Mouse (Mus musculus) heart, embryonic 11.5 days (tissue): Measurements from ENCODE around the gene Gins1. TPM values are rescaled to one million over a fixed set of nuclear protein-coding genes. Genes with fewer than 3 reads are reported as not detected.
A peak's percentile ranks its signal among the peaks of the same experiment; 100 is the strongest.
"Not testable (repeated sequence)": the region's sequence is repeated elsewhere in the genome, so short reads cannot be mapped to it uniquely, and the experiment has no call there.

Experiments
- ATAC-seq: fragments of 200-750 bp; cut with Nextera tagmentation; replicated peaks from 2 replicates; pipeline ENCODE4 v1.8.0; 2017; ENCODE audit warnings: moderate library complexity; ENCODE audit not compliant: insufficient number of reproducible peaks, low FRiP score, low TSS enrichment
- H3K27ac ChIP-seq: fragments of 300-500 bp; sonication (generic); 2 replicates; pipeline ENCODE4 v1.5.1; 2014; ENCODE audit warnings: mild to moderate bottlenecking, low read depth, low read length
- H3K27me3 ChIP-seq: fragments of 300-500 bp; sonication (generic); 2 replicates; pipeline ENCODE4 v1.6.1; 2014; ENCODE audit warnings: mild to moderate bottlenecking, low read length, mixed read lengths; ENCODE audit not compliant: control insufficient read depth, insufficient read depth
- H3K36me3 ChIP-seq: fragments of 300-500 bp; sonication (generic); 2 replicates; pipeline ENCODE4 v1.6.1; 2014; ENCODE audit warnings: mild to moderate bottlenecking, low read length, moderate library complexity, mixed read lengths; ENCODE audit not compliant: control insufficient read depth, insufficient read depth
- H3K4me1 ChIP-seq: fragments of 300-500 bp; sonication (generic); 2 replicates; pipeline ENCODE4 v1.6.1; 2014; ENCODE audit warnings: low read length; ENCODE audit not compliant: control insufficient read depth, insufficient read depth
- H3K4me2 ChIP-seq: fragments of 300-500 bp; sonication (generic); 2 replicates; pipeline ENCODE4 v1.6.1; 2014; ENCODE audit warnings: mild to moderate bottlenecking, moderate library complexity
- H3K4me3 ChIP-seq: fragments of 300-500 bp; sonication (generic); 2 replicates; pipeline ENCODE4 v1.5.1; 2014; ENCODE audit warnings: low read depth, low read length
- H3K9ac ChIP-seq: fragments of 300-500 bp; sonication (generic); 2 replicates; pipeline ENCODE4 v1.6.1; 2014; ENCODE audit warnings: mild to moderate bottlenecking, low read depth, low read length, moderate library complexity
- H3K9me3 ChIP-seq: fragments of 300-500 bp; sonication (generic); replicated peaks from 2 replicates; pipeline ENCODE4 v1.6.1; 2016; ENCODE audit warnings: low read length; ENCODE audit not compliant: control insufficient read depth
- WGBS: fragments of 180-500 bp; shearing (Covaris S2); extraction: QIAGEN DNeasy Blood & Tissue Kit; methylation state at CpG from one replicate; pipeline ENCODE4 v1.1.7; 2014; ENCODE audit not compliant: insufficient replicate concordance; 5-methylcytosine and 5-hydroxymethylcytosine counted together
- polyA plus RNA-seq: library from polyadenylated mRNA; unstranded; fragments of >200 nt; fragmentation: Nextera tagmentation; extraction: Ambion mirVana; gene quantifications from 2 replicates; pipeline ENCODE4 v1.2.1, GENCODE M21; 2014

Gins1 gene
- polyA plus RNA-seq, 1 experiment from 2014 or later: 37.8 TPM

DNA sequence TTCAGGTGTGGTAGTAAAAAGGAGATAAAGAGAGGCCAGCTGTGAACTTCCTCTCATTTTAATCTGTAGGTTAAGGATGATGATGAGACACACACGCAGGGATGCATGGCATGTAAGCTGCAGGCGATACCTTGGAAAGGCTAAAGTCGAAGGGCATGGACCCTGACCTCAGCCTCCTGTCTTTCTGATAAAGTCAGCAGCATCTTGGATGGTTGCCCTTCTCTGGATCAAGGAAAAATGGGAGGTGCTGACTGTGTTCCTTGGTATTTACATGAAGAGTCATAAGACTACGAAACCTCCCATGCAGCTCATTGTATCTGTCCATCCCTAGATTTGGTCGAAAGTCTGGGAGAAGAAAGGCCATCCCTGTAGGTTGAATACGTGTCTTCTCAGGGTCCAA is 4.9 kb upstream of the Gins1 start:
- Histone ChIP-seq H3K4me1 (peaks cover 9% of the 10 kb centered on the region; the same call in 1 of the 2 replicates), H3K27ac (no peak overlapping the region), H3K9ac (no peak overlapping the region), H3K27me3 (no peaks in the 10 kb centered on the region), H3K9me3 (no peaks in the 10 kb centered on the region), H3K4me3 (no peak overlapping the region), H3K4me2 (no peak overlapping the region), H3K36me3 (no peaks in the 10 kb centered on the region)
- no peak for ATAC-seq
- 81% methylated on average over 6 of the region's 6 CpGs for WGBS

DNA sequence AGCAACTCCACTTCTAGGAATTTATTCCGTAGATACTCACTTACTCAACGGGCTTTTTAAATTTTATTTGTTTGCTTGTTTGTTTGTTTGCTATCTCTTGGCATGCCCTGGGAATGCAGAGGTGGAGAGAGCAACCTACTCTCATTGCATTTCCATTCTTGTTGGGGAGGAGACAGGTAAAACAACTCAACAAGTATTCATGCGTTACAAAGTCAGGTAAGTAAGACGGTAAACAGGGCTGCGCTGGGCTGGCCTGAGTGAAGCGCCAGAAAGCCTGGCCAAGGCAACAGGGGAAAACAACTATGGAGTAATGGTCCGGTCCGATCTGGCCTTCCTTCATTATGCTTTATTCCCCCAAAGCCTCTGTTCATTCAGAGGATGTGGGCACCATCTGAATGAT is 2.9 kb upstream of the Gins1 start:
- no peak overlapping the region for H3K4me2 ChIP-seq
- ATAC-seq: no peak
- no peak overlapping the region for H3K4me3 ChIP-seq
- WGBS: 87% methylated on average over 8 of the region's 8 CpGs
- peaks cover 9% of the 10 kb centered on the region; the same call in 1 of the 2 replicates for H3K4me1 ChIP-seq
- no peaks in the 10 kb centered on the region for H3K9me3 ChIP-seq
- no peak overlapping the region for H3K27ac ChIP-seq
- H3K36me3 ChIP-seq: no peaks in the 10 kb centered on the region
- no peaks in the 10 kb centered on the region for H3K27me3 ChIP-seq
- no peak overlapping the region for H3K9ac ChIP-seq

DNA sequence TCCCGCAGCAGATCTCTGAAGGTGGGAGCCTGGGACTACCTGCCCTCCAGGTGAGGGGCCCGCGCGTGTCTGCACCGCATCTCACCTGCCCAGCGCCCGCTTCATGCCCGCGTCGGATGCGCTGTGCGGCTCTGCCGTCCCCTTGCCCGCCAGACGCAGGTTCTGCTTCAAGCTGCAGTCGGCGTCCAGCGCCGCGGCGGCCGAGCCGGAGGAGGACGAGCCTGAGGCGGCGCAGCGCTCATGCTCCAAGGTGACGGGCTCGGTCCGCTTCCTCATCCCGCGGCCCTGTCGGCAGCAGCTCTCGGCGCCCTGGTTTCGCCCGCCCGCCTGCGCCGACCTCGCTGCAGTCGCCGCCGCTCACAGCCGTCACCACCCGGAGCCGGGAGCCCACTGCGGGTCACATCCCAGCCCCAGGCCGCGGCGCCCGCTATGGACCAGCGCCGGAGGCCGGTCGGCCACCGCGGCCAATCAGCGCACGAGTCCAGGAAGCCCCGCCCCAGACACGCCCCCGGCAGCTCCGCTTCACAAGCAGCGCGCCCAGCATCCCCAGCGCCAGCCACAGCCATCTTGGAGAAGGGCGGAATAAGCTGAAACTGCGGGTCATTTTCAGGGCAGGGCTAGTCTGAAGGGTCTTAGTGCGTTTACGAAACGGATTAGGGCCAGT is 796 bp upstream of the Gins1 start, which contains the start of gene Abhd12:
TSS of gene Abhd12 (minus strand) at position 470 of the 664 bp plus-strand sequence.
- Histone ChIP-seq H3K4me3 (peak within 1 kb of the TSS; percentile 80), H3K9me3 (no peaks in the 10 kb centered on the region), H3K36me3 (no peaks in the 10 kb centered on the region), H3K4me1 (peaks cover 9% of the 10 kb centered on the region; the same call in 1 of the 2 replicates), H3K27ac (peak within 1 kb of the TSS; percentile 82), H3K4me2 (peak within 1 kb of the TSS; percentile 72), H3K27me3 (no peaks in the 10 kb centered on the region), H3K9ac (peak within 1 kb of the TSS; percentile 80)
- ATAC-seq: peak; percentile 99
- under 1% methylated on average over 72 of the region's 72 CpGs for WGBS

DNA sequence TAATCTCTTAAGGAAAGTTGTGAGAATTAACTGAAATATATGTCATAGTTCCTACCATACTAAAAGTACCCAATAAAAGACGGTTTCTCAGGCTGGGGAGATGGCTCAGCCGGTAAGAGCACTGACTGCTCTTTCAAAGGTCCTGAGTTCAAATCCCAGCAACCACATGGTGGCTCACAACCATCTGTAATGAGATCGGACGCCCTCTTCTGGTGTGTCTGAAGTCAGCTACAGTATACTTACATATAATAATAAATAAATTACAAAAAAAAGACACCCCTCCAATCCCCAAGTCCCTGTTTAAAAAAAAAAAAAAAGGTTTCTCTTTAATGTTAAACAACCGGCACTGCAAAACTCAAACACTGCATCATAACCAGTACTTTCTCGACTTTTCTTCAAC is 3.7 kb downstream of the Gins1 start:
- not testable (repeated sequence) for H3K27ac ChIP-seq, H3K36me3 ChIP-seq, ATAC-seq, H3K9me3 ChIP-seq, H3K27me3 ChIP-seq, H3K4me1 ChIP-seq, H3K9ac ChIP-seq
- peak overlapping the region; percentile 79 for H3K4me2 ChIP-seq
- 40% methylated on average over 6 of the region's 6 CpGs for WGBS
- H3K4me3 ChIP-seq: 0 out of 2 replicates have a peak overlapping the region, but pooled peaks have one; percentile 75

DNA sequence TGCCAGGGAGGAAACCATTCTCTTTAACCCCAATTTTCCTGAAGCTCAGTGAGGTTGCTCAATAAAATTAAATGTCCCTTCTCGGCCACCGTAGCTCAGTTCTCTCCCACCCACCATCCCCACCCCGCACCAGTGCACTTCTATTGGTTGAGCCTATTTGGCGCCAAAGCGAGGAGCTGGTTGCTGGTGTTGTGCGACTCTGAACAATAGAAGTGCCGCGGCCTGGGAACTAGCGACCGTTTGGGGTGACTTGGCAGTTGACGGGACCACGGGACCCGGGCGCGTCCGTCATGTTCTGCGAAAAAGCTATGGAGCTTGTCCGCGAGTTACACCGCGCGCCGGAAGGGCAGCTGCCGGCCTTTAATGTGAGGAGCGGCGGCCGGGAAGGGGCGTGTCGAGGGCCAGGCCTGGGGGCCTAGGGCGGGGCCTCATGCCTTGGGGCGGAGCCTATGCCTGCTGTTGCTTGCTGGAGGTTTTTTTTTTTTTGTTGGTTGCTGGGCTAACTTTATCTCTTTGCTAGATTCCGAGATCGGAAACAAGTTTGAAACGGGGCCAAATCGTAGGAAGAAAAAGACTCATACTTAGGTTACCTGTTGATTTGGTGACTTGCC is 4.3 kb downstream of the Gins1 start:
- ATAC-seq: peak; percentile 93
- Histone ChIP-seq H3K4me1 (no peaks in the 10 kb centered on the region), H3K4me2 (peak overlapping the region; percentile 79), H3K9ac (peak overlapping the region; percentile 78), H3K36me3 (no peaks in the 10 kb centered on the region), H3K4me3 (peak overlapping the region; percentile 75), H3K27me3 (no peaks in the 10 kb centered on the region), H3K9me3 (no peaks in the 10 kb centered on the region), H3K27ac (peak overlapping the region; percentile 86)
- WGBS: under 1% methylated on average over 35 of the region's 35 CpGs

DNA sequence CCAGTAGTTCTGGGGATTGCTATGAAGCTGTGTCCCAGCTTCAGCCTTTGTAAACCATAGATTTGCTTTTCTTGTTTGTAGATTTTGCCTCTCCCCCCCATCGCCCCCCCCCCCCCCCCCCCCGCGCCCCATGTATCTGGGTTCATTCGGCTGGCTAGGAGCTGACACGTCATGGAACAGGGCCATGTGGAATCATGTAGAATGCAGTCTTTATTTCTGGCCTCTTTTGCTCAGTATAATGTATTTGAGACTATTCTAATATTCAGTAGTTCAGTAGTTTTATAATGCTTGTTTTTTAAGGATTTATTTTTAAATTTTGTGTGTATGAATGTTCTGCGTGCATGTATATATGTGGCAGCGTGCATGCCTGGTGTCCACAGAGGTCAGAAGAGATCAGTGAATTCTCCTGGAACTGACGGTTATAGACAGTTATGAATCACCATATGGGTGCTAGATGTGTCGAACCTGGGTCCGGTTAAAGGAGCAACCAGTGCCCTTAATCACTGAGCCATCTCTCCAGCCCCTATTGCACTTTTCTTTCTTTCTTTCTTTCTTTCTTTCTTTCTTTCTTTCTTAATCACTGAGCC is 5.2 kb downstream of the Gins1 start:
- Histone ChIP-seq H3K27me3 (no peaks in the 10 kb centered on the region), H3K9ac (peak overlapping the region; percentile 78), H3K9me3 (no peaks in the 10 kb centered on the region), H3K4me2 (peak overlapping the region; percentile 79), H3K4me3 (peak overlapping the region; percentile 75), H3K27ac (no peak overlapping the region; the same call in 1 of the 2 replicates), H3K36me3 (no peaks in the 10 kb centered on the region), H3K4me1 (no peaks in the 10 kb centered on the region)
- WGBS: 50% methylated on average over 9 of the region's 10 CpGs
- ATAC-seq: no peak; the same call in 1 of the 2 replicates

DNA sequence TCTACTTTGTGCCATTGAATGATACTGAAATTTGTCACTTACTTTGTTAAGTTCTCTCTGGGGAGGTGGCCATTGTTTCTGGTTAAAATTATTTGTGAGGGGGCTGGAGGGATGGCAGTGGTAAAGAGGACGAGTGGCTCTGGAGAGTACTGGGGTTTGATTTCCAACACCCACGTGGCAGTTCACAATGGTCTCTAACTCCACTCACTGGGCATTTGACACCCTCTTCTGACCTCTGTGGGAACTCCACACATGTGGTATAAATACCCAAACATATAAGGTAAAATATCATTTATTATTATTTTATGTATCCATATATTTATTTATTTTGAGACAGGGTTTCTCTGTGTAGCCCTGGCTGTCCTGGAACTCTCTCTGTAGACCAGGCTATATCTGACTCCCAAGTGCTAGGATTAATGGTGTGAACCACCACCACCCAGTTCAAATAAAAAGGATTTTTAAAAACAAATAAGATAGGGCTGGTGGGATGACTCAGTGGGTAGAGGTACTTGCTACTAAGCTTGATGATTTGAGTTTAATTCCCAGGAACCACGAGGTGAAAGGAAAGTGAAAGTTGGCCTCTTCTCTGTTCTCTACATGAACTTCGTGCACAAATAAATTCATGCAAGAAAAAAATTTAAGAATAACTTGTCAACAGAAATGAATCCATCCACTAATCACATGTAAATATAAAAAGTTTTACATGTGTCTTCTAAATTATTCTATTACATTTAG is 9.7 kb downstream of the Gins1 start:
- 83% methylated on average over 4 of the region's 4 CpGs for WGBS
- no peaks in the 10 kb centered on the region for H3K27me3 ChIP-seq
- H3K36me3 ChIP-seq: peaks cover 4% of the 10 kb centered on the region; the same call in 1 of the 2 replicates
- no peak overlapping the region for H3K4me2 ChIP-seq
- no peak overlapping the region for H3K9ac ChIP-seq
- no peak for ATAC-seq
- H3K4me3 ChIP-seq: no peak overlapping the region
- H3K9me3 ChIP-seq: no peaks in the 10 kb centered on the region
- H3K4me1 ChIP-seq: no peaks in the 10 kb centered on the region
- no peak overlapping the region for H3K27ac ChIP-seq

DNA sequence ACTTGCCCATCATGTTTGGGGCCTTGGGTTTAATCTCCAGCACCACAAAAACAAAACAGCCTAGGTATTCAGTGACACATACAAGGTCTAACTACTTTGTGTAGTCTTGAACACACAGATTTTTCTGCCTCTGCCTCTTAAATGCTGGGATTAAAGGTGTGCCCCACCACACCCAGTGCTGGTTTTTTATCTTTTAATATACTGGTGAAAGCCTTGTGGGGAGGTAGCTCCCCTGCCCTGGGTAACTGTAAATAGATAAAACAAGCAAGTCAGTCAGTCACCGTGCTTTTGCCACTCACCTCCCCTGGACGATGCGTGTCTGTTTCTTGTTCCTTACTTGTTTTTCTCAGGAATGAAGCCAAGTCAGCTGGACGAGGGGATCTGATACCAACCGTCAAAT is 10.6 kb downstream of the Gins1 start:
- 86% methylated on average over 5 of the region's 5 CpGs for WGBS
- no peaks in the 10 kb centered on the region for H3K9me3 ChIP-seq
- no peak overlapping the region for H3K4me3 ChIP-seq
- peaks cover 4% of the 10 kb centered on the region; the same call in 1 of the 2 replicates for H3K36me3 ChIP-seq
- no peak overlapping the region for H3K9ac ChIP-seq
- no peaks in the 10 kb centered on the region for H3K4me1 ChIP-seq
- no peak for ATAC-seq
- H3K27me3 ChIP-seq: no peaks in the 10 kb centered on the region
- no peak overlapping the region for H3K4me2 ChIP-seq
- no peak overlapping the region for H3K27ac ChIP-seq
